Mouse (Mus musculus): Measurements from ENCODE around the gene Apeh. TPM values are rescaled to one million over a fixed set of nuclear protein-coding genes. Genes with fewer than 3 reads are reported as not detected.

Gene Apeh
- polyA plus RNA-seq, 1 experiment from 2014 or later, result 63.4 TPM

- peaks cover 78% of the 10 kb centered on the region for H3K36me3 ChIP-seq
- WGBS, result 91% methylated on average over 22 of the region's 22 CpGs
- no peak overlapping the region for H3K4me2 ChIP-seq (replicated peaks)
- peaks cover 18% of the 10 kb centered on the region for H3K4me1 ChIP-seq
- no peak overlapping the region for H3K27ac ChIP-seq
- ATAC-seq (ENCODE audit: low FRiP score, low read depth), result no peak
- H3K9me3 ChIP-seq, result no peaks in the 10 kb centered on the region
- H3K27me3 ChIP-seq (replicated peaks), result no peaks in the 10 kb centered on the region
- H3K4me3 ChIP-seq, result no peak overlapping the region; the same call in 1 of the 2 replicates
- no peak overlapping the region for H3K9ac ChIP-seq
Observed at GRCm38 (mm10) chr9:108054331-108055040, 39.9 kb downstream of the Apeh start.

- Histone ChIP-seq H3K27ac (no peak overlapping the region), H3K4me2 (replicated peaks) (no peak overlapping the region), H3K4me3 (no peak overlapping the region; the same call in 1 of the 2 replicates), H3K4me1 (peaks cover 18% of the 10 kb centered on the region), H3K36me3 (peaks cover 70% of the 10 kb centered on the region), H3K27me3 (replicated peaks) (no peaks in the 10 kb centered on the region), H3K9ac (no peak overlapping the region), H3K9me3 (no peaks in the 10 kb centered on the region)
- WGBS, result 94% methylated on average over 15 of the region's 15 CpGs
- ATAC-seq (ENCODE audit: low FRiP score, low read depth), result no peak
Observed at GRCm38 (mm10) chr9:108053665-108054225, 40.7 kb downstream of the Apeh start.

GRCm38 (mm10) chr9:108052885-108053664 lies 41.3 kb downstream of the Apeh start, which contains the start of gene Amigo3:
TSS of gene Amigo3 (plus strand) at chr9:108053159.
- H3K4me3 ChIP-seq, result no peak within 1 kb of the TSS
- WGBS, result 52% methylated on average over 20 of the region's 20 CpGs
- peaks cover 23% of the 10 kb centered on the region for H3K4me1 ChIP-seq
- peak; percentile 27; the same call in 1 of the 2 replicates for ATAC-seq (ENCODE audit: low FRiP score, low read depth)
- H3K27ac ChIP-seq, result no peak within 1 kb of the TSS
- H3K4me2 ChIP-seq (replicated peaks), result peak within 1 kb of the TSS; percentile 38
- H3K36me3 ChIP-seq, result peaks cover 64% of the 10 kb centered on the region
- no peaks in the 10 kb centered on the region for H3K27me3 ChIP-seq (replicated peaks)
- no peak within 1 kb of the TSS for H3K9ac ChIP-seq
- H3K9me3 ChIP-seq, result no peaks in the 10 kb centered on the region

- Histone ChIP-seq H3K9me3 (no peaks in the 10 kb centered on the region), H3K4me3 (no peak overlapping the region), H3K9ac (no peak overlapping the region), H3K36me3 (peaks cover 58% of the 10 kb centered on the region), H3K27ac (no peak overlapping the region), H3K27me3 (replicated peaks) (no peaks in the 10 kb centered on the region), H3K4me1 (peaks cover 29% of the 10 kb centered on the region), H3K4me2 (replicated peaks) (no peak overlapping the region)
- ATAC-seq (ENCODE audit: low FRiP score, low read depth), result no peak
- 75% methylated on average over 7 of the region's 7 CpGs for WGBS
Observed at GRCm38 (mm10) chr9:108052411-108052810, 42.0 kb downstream of the Apeh start.

GRCm38 (mm10) chr9:108051931-108052220 lies 42.5 kb downstream of the Apeh start:
- 83% methylated on average over 4 of the region's 4 CpGs for WGBS
- ATAC-seq (ENCODE audit: low FRiP score, low read depth), result no peak
- Histone ChIP-seq H3K9me3 (no peaks in the 10 kb centered on the region), H3K27me3 (replicated peaks) (no peaks in the 10 kb centered on the region), H3K4me3 (no peak overlapping the region), H3K9ac (no peak overlapping the region), H3K4me1 (peaks cover 29% of the 10 kb centered on the region), H3K4me2 (replicated peaks) (no peak overlapping the region), H3K36me3 (peaks cover 58% of the 10 kb centered on the region), H3K27ac (no peak overlapping the region)

- no peak overlapping the region for H3K4me2 ChIP-seq (replicated peaks)
- no peak for ATAC-seq (ENCODE audit: low FRiP score, low read depth)
- H3K36me3 ChIP-seq, result peaks cover 58% of the 10 kb centered on the region
- H3K4me1 ChIP-seq, result peaks cover 29% of the 10 kb centered on the region
- no peaks in the 10 kb centered on the region for H3K9me3 ChIP-seq
- WGBS, result 95% methylated on average over 15 of the region's 15 CpGs
- H3K27me3 ChIP-seq (replicated peaks), result no peaks in the 10 kb centered on the region
- no peak overlapping the region for H3K27ac ChIP-seq
- H3K4me3 ChIP-seq, result no peak overlapping the region
- no peak overlapping the region for H3K9ac ChIP-seq
Observed at GRCm38 (mm10) chr9:108051184-108051930, 43.0 kb downstream of the Apeh start.

- WGBS, result 44% methylated on average over 15 of the region's 15 CpGs
- H3K36me3 ChIP-seq, result peaks cover 56% of the 10 kb centered on the region
- H3K27ac ChIP-seq, result no peak overlapping the region
- no peaks in the 10 kb centered on the region for H3K27me3 ChIP-seq (replicated peaks)
- H3K9ac ChIP-seq, result peak overlapping the region; percentile 69
- H3K4me2 ChIP-seq (replicated peaks), result peak overlapping the region; percentile 86
- no peaks in the 10 kb centered on the region for H3K9me3 ChIP-seq
- H3K4me1 ChIP-seq, result peaks cover 29% of the 10 kb centered on the region
- ATAC-seq (ENCODE audit: low FRiP score, low read depth), result peak; percentile 12; the same call in 1 of the 2 replicates
- peak overlapping the region; percentile 70 for H3K4me3 ChIP-seq
Observed at GRCm38 (mm10) chr9:108049561-108050251, 44.7 kb downstream of the Apeh start.

GRCm38 (mm10) chr9:108049016-108049455 lies 45.4 kb downstream of the Apeh start, which contains the start of gene Gmppb:
TSS of gene Gmppb (plus strand) at chr9:108049242.
- Histone ChIP-seq H3K4me3 (peak within 1 kb of the TSS; percentile 70), H3K4me2 (replicated peaks) (peak within 1 kb of the TSS; percentile 86), H3K9me3 (no peaks in the 10 kb centered on the region), H3K36me3 (peaks cover 51% of the 10 kb centered on the region), H3K27ac (no peak within 1 kb of the TSS), H3K27me3 (replicated peaks) (no peaks in the 10 kb centered on the region), H3K4me1 (peaks cover 29% of the 10 kb centered on the region), H3K9ac (peak within 1 kb of the TSS; percentile 69)
- WGBS, result under 1% methylated on average over 37 of the region's 39 CpGs
- ATAC-seq (ENCODE audit: low FRiP score, low read depth), result peak; percentile 92

- peaks cover 46% of the 10 kb centered on the region for H3K36me3 ChIP-seq
- no peaks in the 10 kb centered on the region for H3K27me3 ChIP-seq (replicated peaks)
- peak overlapping the region; percentile 86 for H3K4me2 ChIP-seq (replicated peaks)
- no peaks in the 10 kb centered on the region for H3K9me3 ChIP-seq
- H3K4me3 ChIP-seq, result peak overlapping the region; percentile 70
- under 1% methylated on average over 19 of the region's 19 CpGs for WGBS
- peak; percentile 58 for ATAC-seq (ENCODE audit: low FRiP score, low read depth)
- no peak overlapping the region for H3K27ac ChIP-seq
- H3K4me1 ChIP-seq, result peaks cover 29% of the 10 kb centered on the region
- peak overlapping the region; percentile 45 for H3K9ac ChIP-seq
Observed at GRCm38 (mm10) chr9:108048566-108048955, 45.8 kb downstream of the Apeh start.

GRCm38 (mm10) chr9:108047601-108048565 lies 46.5 kb downstream of the Apeh start:
- Histone ChIP-seq H3K27me3 (replicated peaks) (no peaks in the 10 kb centered on the region), H3K4me2 (replicated peaks) (peak overlapping the region; percentile 86), H3K36me3 (peaks cover 49% of the 10 kb centered on the region), H3K4me3 (peak overlapping the region; percentile 70), H3K27ac (no peak overlapping the region), H3K9me3 (no peaks in the 10 kb centered on the region), H3K9ac (peak overlapping the region; percentile 45; the same call in 1 of the 2 replicates), H3K4me1 (peaks cover 23% of the 10 kb centered on the region)
- 50% methylated on average over 17 of the region's 17 CpGs for WGBS
- ATAC-seq (ENCODE audit: low FRiP score, low read depth), result no peak

Data from neural tube, embryonic 12.5 days (tissue).